23 mouse cellular contexts compared by ENCODE assay signal in the genomic region with DNA sequence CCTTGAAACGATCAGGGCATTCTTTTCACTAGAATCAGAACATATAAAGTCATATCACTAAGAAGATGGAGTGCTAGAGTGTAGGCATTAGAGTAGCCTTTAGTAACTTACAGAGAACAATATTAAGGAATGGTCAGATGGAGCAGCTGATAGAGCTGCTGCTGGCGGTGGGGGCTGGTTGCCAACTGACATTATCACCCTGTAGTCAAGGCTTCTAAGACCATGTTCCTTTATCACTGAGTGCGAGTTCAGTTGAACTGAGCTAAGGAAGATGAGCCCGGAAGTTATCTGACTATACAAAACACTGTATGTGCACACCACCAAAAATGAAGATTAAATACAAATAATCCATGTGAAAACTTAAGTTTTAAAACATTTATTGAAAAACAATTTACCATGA. TPM values are rescaled to one million over a fixed set of nuclear protein-coding genes. Genes with fewer than 3 reads are reported as not detected.
A peak's percentile ranks its signal among the peaks of the same experiment; 100 is the strongest.
DNase-seq lines count a peak whose midpoint lies in the region; ATAC-seq and TF ChIP-seq lines count a peak whose summit lies in the region.
"Had no signal": no experiment of that assay in that cellular context is flagged by ENCODE, and none has a peak within 500 bp of the region (broad histone marks: within the 10 kb centered on the region; RNA-seq: fewer than 3 reads in every experiment).

No protein-coding gene starts in this region.

- H3K4me2 ChIP-seq in liver, embryonic 11.5 days, result no peak overlapping the region
- no peak overlapping the region for H3K4me2 ChIP-seq in liver, embryonic 14.5 days (ENCODE audit: low read depth)
- H3K4me2 ChIP-seq: forebrain, embryonic 15.5 days; heart, embryonic 13.5 days had no signal

- H3K9ac ChIP-seq in liver, embryonic 11.5 days (ENCODE audit: low read depth, low read length), result no peak overlapping the region
- H3K9ac ChIP-seq in liver, embryonic 14.5 days (replicated peaks), result no peak overlapping the region
- H3K9ac ChIP-seq: forebrain, embryonic 15.5 days; heart, embryonic 13.5 days had no signal

- no peak for TF ChIP-seq CTCF in liver, embryonic 14.5 days (IDR thresholded peaks at IDR 0.05; ENCODE audit: low read depth)
- TF ChIP-seq CTCF in kidney, adult 2 months (conservative IDR thresholded peaks at IDR 0.05; ENCODE audit: insufficient read depth, insufficient read length, low read depth, low read length), result no peak

- H3K27me3 ChIP-seq in liver, embryonic 11.5 days (replicated peaks; ENCODE audit: control insufficient read depth, insufficient read depth, low read length), result no peaks in the 10 kb centered on the region
- no peaks in the 10 kb centered on the region for H3K27me3 ChIP-seq in liver, embryonic 14.5 days (ENCODE audit: control insufficient read depth, insufficient read depth, low read length)
- H3K27me3 ChIP-seq in kidney, adult 2 months (replicated peaks; ENCODE audit: control insufficient read depth, insufficient read depth, low read length), result no peaks in the 10 kb centered on the region
- H3K27me3 ChIP-seq: CH12.LX; forebrain, embryonic 15.5 days; heart, embryonic 13.5 days; Patski had no signal

- no peaks in the 10 kb centered on the region; the same call in 1 of the 2 replicates for H3K4me1 ChIP-seq in liver, embryonic 11.5 days (replicated peaks; ENCODE audit: control insufficient read depth, insufficient read depth, low read length)
- H3K4me1 ChIP-seq in liver, embryonic 14.5 days (replicated peaks; ENCODE audit: control insufficient read depth in 2 of 2, insufficient read depth in 2 of 2, low read length in 1 of 2), result no peaks in the 10 kb centered on the region
- H3K4me1 ChIP-seq in kidney, adult 2 months (ENCODE audit: control insufficient read depth, insufficient read depth, low read length), result no peaks in the 10 kb centered on the region
- H3K4me1 ChIP-seq: embryonic facial prominence, embryonic 10.5 days; forebrain, embryonic 15.5 days; heart, embryonic 13.5 days had no signal

- peak; percentile 18 for DNase-seq in liver, embryonic 11.5 days (ENCODE audit: low spot score)
- DNase-seq in liver, result no peak
- no peak for DNase-seq in liver, embryonic 14.5 days (ENCODE audit: low read depth in 3 of 3, low spot score in 3 of 3)
- no peak for DNase-seq in thymus, postnatal 25 days
- DNase-seq in kidney, adult 2 months, result no peak
- DNase-seq: adrenal gland, postnatal 25 days; cerebellum, adult 2 months; cerebellum, postnatal 10 days; gastrocnemius, postnatal 14 days; heart, postnatal 36 days had no signal

- H3K36me3 ChIP-seq in liver, embryonic 11.5 days (ENCODE audit: control insufficient read depth, insufficient read depth, low read length), result peaks cover 19% of the 10 kb centered on the region
- peaks cover 20% of the 10 kb centered on the region for H3K36me3 ChIP-seq in liver, embryonic 14.5 days (replicated peaks; ENCODE audit: control insufficient read depth, insufficient read depth, low read depth)
- H3K36me3 ChIP-seq in kidney, adult 2 months (ENCODE audit: control insufficient read depth, insufficient read depth, low read length), result peaks cover 5% of the 10 kb centered on the region

- H3K9me3 ChIP-seq in liver, embryonic 11.5 days (ENCODE audit: control insufficient read depth, low read length), result no peaks in the 10 kb centered on the region
- H3K9me3 ChIP-seq in liver, embryonic 14.5 days (ENCODE audit: control insufficient read depth, low read length), result no peaks in the 10 kb centered on the region
- H3K9me3 ChIP-seq: embryonic facial prominence, embryonic 10.5 days; forebrain, embryonic 15.5 days; heart, embryonic 13.5 days had no signal

- WGBS in liver, embryonic 11.5 days, result 61% methylated on average over 4 of the region's 4 CpGs
- 33% methylated on average over 4 of the region's 4 CpGs for WGBS in liver, embryonic 14.5 days (ENCODE audit: insufficient replicate concordance)
- WGBS in kidney, adult 2 months, result 89% methylated on average over 4 of the region's 4 CpGs

- no peak overlapping the region for H3K4me3 ChIP-seq in liver, embryonic 11.5 days (ENCODE audit: low read depth, low read length)
- no peak overlapping the region for H3K4me3 ChIP-seq in liver, embryonic 14.5 days (ENCODE audit: insufficient read depth in 1 of 2, low read depth in 2 of 2, low read length in 2 of 2)
- no peak overlapping the region for H3K4me3 ChIP-seq in kidney, adult 2 months (ENCODE audit: insufficient read depth, low read depth, low read length)
- H3K4me3 ChIP-seq: embryonic facial prominence, embryonic 10.5 days; erythroblast, embryonic 14.5 days; forebrain, embryonic 15.5 days; heart, embryonic 13.5 days had no signal

- peak overlapping the region; percentile 28; the same call in 1 of the 2 replicates for H3K27ac ChIP-seq in liver, embryonic 11.5 days (ENCODE audit: low read depth, low read length)
- H3K27ac ChIP-seq in liver, embryonic 14.5 days, result no peak overlapping the region
- no peak overlapping the region for H3K27ac ChIP-seq in kidney, adult 2 months (ENCODE audit: insufficient read depth, low read depth, low read length)
- H3K27ac ChIP-seq: embryonic facial prominence, embryonic 10.5 days; heart, embryonic 13.5 days had no signal

- TF ChIP-seq POLR2A in kidney, adult 2 months (IDR thresholded peaks at IDR 0.05; ENCODE audit: low read depth, low read length), result no peak

- 0 out of 2 replicates have a peak, but pooled peaks have one; percentile 18 for TF ChIP-seq EP300 in liver, embryonic 14.5 days (IDR thresholded peaks at IDR 0.05; ENCODE audit: low read depth)

- ATAC-seq in liver, embryonic 11.5 days (replicated peaks; ENCODE audit: low FRiP score), result peak; percentile 65
- 0 out of 2 replicates have a peak, but pooled peaks have one; percentile 5 for ATAC-seq in erythroblast, adult 5-6 weeks (replicated peaks; ENCODE audit: low FRiP score, poor library complexity, severe bottlenecking)
- peak; percentile 72 for ATAC-seq in liver, embryonic 14.5 days (ENCODE audit: insufficient read depth)
- ATAC-seq in megakaryocyte-erythroid progenitor cell, adult 5-6 weeks (replicated peaks; ENCODE audit: low FRiP score, low TSS enrichment, poor library complexity, severe bottlenecking), result peak; percentile 77
- ATAC-seq: activated CD4-positive, CD25-positive, alpha-beta regulatory T cell, adult 4 months; forebrain, embryonic 15.5 days; hindbrain, embryonic 16.5 days; Patski had no signal

RNA-seq across cellular contexts. Expression of gene 1700125H20Rik, which starts 18.9 kb away (rescaled TPM):
- 0.26 TPM in 1 of 2 replicates, not detected in the other for polyA plus RNA-seq in liver, embryonic 11.5 days (2014; fragmentation: Nextera tagmentation; extraction: Ambion mirVana)
- not detected in 2 replicates for total RNA-seq in erythroblast, adult 5-6 weeks (2015; ENCODE audit: low replicate concordance)
- not detected in 2 replicates for total RNA-seq in erythroblast, adult 5-6 weeks (2017; ENCODE audit: low replicate concordance)
- not detected in 2 replicates for polyA plus RNA-seq in liver, embryonic 14.5 days (2012; rRNA removed)
- polyA plus RNA-seq in liver, embryonic 14.5 days (2014; fragmentation: Nextera tagmentation; extraction: Ambion mirVana), result 0.25 TPM in 1 of 2 replicates, not detected in the other
- not detected in 2 replicates for total RNA-seq in megakaryocyte-erythroid progenitor cell, adult 5-6 weeks (2014; fragmentation: Nextera tagmentation)
- not detected in 2 replicates for total RNA-seq in megakaryocyte-erythroid progenitor cell, adult 5-6 weeks (2017)
- not detected in 2 replicates for polyA plus RNA-seq in kidney, adult 2 months (2012; rRNA removed)
- total RNA-seq: gastrocnemius, adult 18-20 months; gastrocnemius, postnatal 14 days; heart, postnatal 36 days had no signal
- polyA plus RNA-seq: activated CD4-positive, CD25-positive, alpha-beta regulatory T cell, adult 4 months; cerebellum, adult 2 months; erythroblast, embryonic 14.5 days; forebrain, embryonic 11.5 days; gonadal fat pad, adult 2 months had no signal

RNA-seq across cellular contexts. Expression of gene Appbp2, which starts 45.8 kb away (rescaled TPM):
- 37.1 and 38.6 TPM in 2 replicates for polyA plus RNA-seq in liver, embryonic 11.5 days (2014; fragmentation: Nextera tagmentation; extraction: Ambion mirVana)
- 9.8 and 11.0 TPM in 2 replicates for total RNA-seq in erythroblast, adult 5-6 weeks (2015; ENCODE audit: low replicate concordance)
- total RNA-seq in erythroblast, adult 5-6 weeks (2017; ENCODE audit: low replicate concordance), result 5.7 and 6.6 TPM in 2 replicates
- 5.7 and 7.3 TPM in 2 replicates for polyA plus RNA-seq in liver, embryonic 14.5 days (2012; rRNA removed)
- 12.2 and 13.8 TPM in 2 replicates for polyA plus RNA-seq in liver, embryonic 14.5 days (2014; fragmentation: Nextera tagmentation; extraction: Ambion mirVana)
- total RNA-seq in megakaryocyte-erythroid progenitor cell, adult 5-6 weeks (2014; fragmentation: Nextera tagmentation), result 23.2 and 25.6 TPM in 2 replicates
- total RNA-seq in megakaryocyte-erythroid progenitor cell, adult 5-6 weeks (2017), result 28.6 and 30.0 TPM in 2 replicates
- polyA plus RNA-seq in kidney, adult 2 months (2012; rRNA removed), result 10.5 and 11.5 TPM in 2 replicates

RNA-seq across cellular contexts. Expression of gene Usp32, which starts 49.1 kb away (rescaled TPM):
- 7.9 and 10.9 TPM in 2 replicates for polyA plus RNA-seq in liver, embryonic 11.5 days (2014; fragmentation: Nextera tagmentation; extraction: Ambion mirVana)
- 351 and 367 TPM in 2 replicates for total RNA-seq in erythroblast, adult 5-6 weeks (2015; ENCODE audit: low replicate concordance)
- total RNA-seq in erythroblast, adult 5-6 weeks (2017; ENCODE audit: low replicate concordance), result 512 and 717 TPM in 2 replicates
- 15.0 and 25.6 TPM in 2 replicates for polyA plus RNA-seq in liver, embryonic 14.5 days (2012; rRNA removed)
- 14.4 and 17.7 TPM in 2 replicates for polyA plus RNA-seq in liver, embryonic 14.5 days (2014; fragmentation: Nextera tagmentation; extraction: Ambion mirVana)
- total RNA-seq in megakaryocyte-erythroid progenitor cell, adult 5-6 weeks (2014; fragmentation: Nextera tagmentation), result 34.2 and 53.4 TPM in 2 replicates
- total RNA-seq in megakaryocyte-erythroid progenitor cell, adult 5-6 weeks (2017), result 17.2 and 31.9 TPM in 2 replicates
- polyA plus RNA-seq in kidney, adult 2 months (2012; rRNA removed), result 8.0 and 9.6 TPM in 2 replicates

Comparison
In these comparisons a context has a peak if more than half of its experiments do, and no peak if none do; other contexts are left out.
1. ATAC-seq: peak in every context shown above with its lines; median percentile 77 in megakaryocyte-erythroid progenitor cell, adult 5-6 weeks; 72 in liver, embryonic 14.5 days; 65 in liver, embryonic 11.5 days; 5 in erythroblast, adult 5-6 weeks.